Mouse (Mus musculus): Measurements from ENCODE around the gene Gm13287.

DNA sequence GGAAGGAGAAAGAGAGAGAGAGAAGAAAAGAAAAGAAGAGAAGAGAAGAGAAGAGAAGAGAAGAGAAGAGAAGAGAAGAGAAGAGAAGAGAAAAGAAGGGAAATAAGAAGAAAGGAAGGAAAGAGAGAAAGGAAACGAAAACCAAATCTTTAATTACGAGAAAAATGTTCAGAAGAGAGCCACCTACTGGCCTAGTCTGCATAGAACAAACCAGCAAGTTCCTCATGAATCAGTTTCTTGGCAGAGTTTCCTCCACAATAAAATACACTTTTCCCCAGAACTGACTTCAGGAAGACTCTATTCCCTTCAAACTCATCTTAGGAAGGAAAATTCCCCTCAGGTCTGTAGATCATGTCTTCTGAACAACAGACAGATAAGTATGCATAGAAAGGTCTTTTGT is 42.3 kb downstream of the Gm13287 start:
- no peak; the same call in 1 of the 2 replicates for TF ChIP-seq CTCF (IDR thresholded peaks at IDR 0.05; ENCODE audit: low read depth)
- TF ChIP-seq EP300 (IDR thresholded peaks at IDR 0.05; ENCODE audit: low read depth) = no peak

Measured in liver, embryonic 14.5 days (tissue).